Mouse (Mus musculus) embryonic fibroblast, embryonic 13.5 days (primary cell): Measurements from ENCODE around the gene Zbtb38. TPM values are rescaled to one million over a fixed set of nuclear protein-coding genes. Genes with fewer than 3 reads are reported as not detected.
A peak's percentile ranks its signal among the peaks of the same experiment; 100 is the strongest.

ENCODE experiments used
- H3K27ac ChIP-seq: 2 replicates; pipeline ENCODE4 v1.5.1; 2012; ENCODE audit warnings: low read length, control low read depth, inconsistent platforms; ENCODE audit not compliant: insufficient read depth
- H3K4me1 ChIP-seq: 2 replicates; pipeline ENCODE4 v1.6.1; 2011; ENCODE audit warnings: low read length; ENCODE audit not compliant: control insufficient read depth, insufficient read depth
- H3K4me3 ChIP-seq: 2 replicates; pipeline ENCODE4 v1.5.1; 2011; ENCODE audit warnings: mild to moderate bottlenecking, control low read depth, low read length; ENCODE audit not compliant: insufficient read depth
- CTCF ChIP-seq: IDR thresholded peaks from 2 replicates; pipeline ENCODE4 v1.5.1; 2011; ENCODE audit warnings: mild to moderate bottlenecking, control low read depth, low read length, moderate library complexity, borderline replicate concordance; ENCODE audit not compliant: insufficient read depth
- POLR2A ChIP-seq: IDR thresholded peaks from 2 replicates; pipeline ENCODE4 v1.6.1; 2011; ENCODE audit warnings: low read depth, mild to moderate bottlenecking, control low read depth, low read length, moderate library complexity
- polyA plus RNA-seq: library from polyadenylated mRNA; stranded (reverse); fragments of >200 nt; gene quantifications from 2 replicates; pipeline ENCODE4 v1.2.4, GENCODE M21; 2011; ENCODE audit warnings: low read depth; ENCODE audit not compliant: missing spikeins, insufficient read length

The Zbtb38 gene
- polyA plus RNA-seq, 1 experiment: 33.6 TPM

DNA sequence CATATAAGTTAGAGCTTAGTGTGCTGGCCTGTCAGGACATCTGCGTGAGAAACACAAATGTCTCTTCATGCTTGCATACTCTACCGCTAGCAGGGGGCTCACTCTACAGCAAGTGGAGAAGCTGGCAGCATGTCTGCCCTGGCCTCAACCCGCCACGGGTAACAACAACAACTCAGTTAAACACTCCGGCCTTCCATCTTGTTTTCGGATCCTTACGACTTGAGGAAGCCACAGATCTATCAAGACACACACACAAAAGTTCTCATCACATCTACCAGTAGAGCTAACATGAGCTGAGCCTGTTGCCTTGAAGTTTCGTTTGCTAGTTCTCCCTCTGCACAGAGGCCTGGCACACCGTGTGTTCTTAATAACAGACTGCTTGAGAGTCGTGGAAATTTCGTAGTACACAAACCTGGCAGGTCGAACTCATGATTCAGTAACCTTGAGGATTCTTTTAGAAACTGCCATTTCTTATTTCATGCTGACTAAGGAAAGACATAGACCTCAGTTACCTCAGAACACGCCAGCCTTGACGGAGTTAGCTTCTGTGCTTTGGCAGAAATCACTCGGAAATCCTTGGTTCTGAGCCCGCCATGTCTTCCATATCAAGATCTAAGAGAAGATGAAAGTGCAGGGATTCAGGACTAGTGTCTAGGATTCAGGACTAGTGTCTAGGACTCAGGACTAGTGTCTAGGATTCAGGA is 34.8 kb downstream of the Zbtb38 start:
- Histone ChIP-seq H3K27ac (no peak overlapping the region), H3K4me1 (peaks cover 30% of the 10 kb centered on the region), H3K4me3 (no peak overlapping the region)
- TF ChIP-seq POLR2A (no peak), CTCF (no peak)

DNA sequence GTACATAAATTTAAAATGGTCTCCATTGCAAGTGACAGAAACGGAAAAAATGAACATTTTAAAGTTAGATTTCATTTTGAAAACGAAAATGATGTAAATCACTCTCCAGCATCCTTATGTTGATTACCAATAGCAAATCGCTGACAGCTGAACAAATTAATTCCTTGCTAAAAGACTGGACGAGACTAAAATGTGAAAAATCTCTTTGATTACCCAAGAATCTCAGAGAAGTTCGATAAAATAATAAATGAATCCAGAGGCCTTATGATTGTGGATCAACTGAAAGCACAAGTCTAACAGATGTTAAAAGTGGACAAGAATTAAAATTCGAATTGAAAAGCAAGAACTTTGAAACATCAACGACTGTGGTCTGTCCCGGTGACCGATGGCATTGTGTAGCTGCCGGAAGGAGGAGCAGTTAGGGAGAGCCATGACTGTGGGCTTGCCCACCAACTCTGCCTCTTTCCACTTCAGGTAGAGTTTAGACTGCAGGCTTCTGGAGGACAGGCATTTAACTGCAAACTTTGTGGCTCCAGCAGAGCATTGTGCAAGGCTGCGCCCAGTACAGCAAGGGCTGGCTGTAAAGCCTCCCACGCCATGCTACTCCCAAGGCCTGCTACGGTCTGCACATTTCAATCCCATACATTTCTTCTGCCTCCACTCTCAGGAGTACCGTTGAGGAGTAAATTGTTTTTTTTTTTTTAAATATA is 35.7 kb downstream of the Zbtb38 start:
- Histone ChIP-seq H3K4me3 (no peak overlapping the region), H3K27ac (no peak overlapping the region; the same call in 1 of the 2 replicates), H3K4me1 (peaks cover 29% of the 10 kb centered on the region)
- TF ChIP-seq POLR2A (no peak), CTCF (no peak)

DNA sequence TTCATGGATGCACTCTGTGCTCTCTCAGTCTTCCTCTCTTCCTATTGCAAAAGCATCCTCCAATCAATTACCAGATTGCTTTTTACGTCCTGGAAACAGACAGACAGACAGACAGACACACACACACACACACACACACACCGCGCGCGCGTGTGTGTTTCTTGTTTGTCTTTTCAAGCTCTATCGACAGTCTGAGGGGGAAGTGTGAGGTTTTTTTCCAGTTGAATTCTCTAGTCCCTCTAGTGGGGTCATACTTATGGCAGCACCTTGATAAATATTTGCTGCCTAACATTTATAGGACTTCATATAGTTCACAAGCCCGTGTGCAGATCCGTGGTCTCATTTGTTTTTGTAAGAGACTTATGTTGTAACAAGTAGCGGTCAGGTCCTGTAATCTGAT is 36.5 kb downstream of the Zbtb38 start:
- H3K4me3 ChIP-seq: no peak overlapping the region
- peaks cover 26% of the 10 kb centered on the region for H3K4me1 ChIP-seq
- TF ChIP-seq CTCF: no peak
- H3K27ac ChIP-seq: peak overlapping the region; percentile 87

DNA sequence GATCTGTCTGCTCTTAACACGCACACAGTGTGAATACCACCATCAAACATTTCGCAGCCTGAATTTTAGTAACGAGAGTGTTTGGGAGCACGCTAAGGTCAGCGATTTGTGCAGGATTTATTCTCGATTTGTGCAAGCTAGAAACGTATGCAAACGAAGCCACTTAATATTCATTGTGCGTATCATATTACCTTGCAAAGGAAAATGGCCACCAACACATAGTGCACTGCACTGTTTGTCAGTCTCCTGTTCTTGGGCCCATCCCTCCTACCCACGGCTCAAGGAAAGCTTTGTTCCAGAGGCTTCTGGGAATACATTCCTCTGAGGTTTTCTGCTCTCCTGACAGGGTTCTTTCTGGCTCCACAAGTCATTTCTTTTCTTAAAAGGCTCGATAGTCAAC is 37.5 kb downstream of the Zbtb38 start:
- Histone ChIP-seq H3K27ac (peak overlapping the region; percentile 87), H3K4me3 (no peak overlapping the region), H3K4me1 (peaks cover 24% of the 10 kb centered on the region)
- TF ChIP-seq CTCF (no peak), POLR2A (no peak)

DNA sequence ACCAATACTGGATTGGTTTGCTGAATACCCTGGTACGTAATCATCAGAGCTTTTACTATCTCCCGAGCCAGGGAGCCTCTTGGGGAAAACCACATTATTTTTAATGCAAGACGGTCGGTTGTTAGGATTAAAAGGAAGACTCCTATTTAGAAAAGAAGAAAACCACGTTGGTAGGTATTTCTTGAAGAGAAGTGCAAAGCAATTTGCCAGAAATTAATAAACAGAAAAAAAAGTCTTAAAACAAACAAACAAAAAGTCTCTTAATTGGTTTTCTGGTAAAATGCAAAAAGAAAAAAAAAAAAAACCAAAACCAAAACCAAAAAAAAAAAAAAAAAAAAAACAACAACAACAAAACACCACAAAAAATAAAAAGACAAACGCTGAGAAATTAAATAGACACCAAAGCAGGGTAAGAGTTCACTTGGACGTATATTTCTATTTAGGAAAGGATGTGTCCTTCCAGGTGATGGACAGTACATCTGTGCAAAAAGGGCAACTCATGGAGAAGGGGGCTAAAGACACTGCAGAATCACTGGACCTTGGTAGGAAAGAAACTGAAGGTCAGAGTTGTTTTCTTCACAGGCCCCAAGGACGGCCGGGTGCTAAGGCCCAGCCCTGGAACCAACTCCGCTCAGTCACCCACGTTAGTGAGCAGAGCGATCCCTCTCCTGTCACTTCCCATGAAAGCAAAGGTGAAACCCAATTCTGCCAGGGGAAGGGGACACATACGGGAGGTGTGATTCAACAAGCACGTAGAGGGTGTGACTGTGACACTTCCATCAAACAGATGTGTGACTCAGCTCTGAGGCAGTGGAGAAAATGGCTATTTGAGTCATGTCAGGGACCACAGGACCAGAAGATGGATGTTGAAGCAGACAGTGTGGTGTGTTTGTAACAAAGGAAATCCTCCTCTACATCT is 38.9 kb downstream of the Zbtb38 start:
- H3K4me3 ChIP-seq: no peak overlapping the region
- H3K4me1 ChIP-seq: peaks cover 21% of the 10 kb centered on the region
- TF ChIP-seq CTCF (no peak), POLR2A (no peak)
- H3K27ac ChIP-seq: peak overlapping the region; percentile 87

DNA sequence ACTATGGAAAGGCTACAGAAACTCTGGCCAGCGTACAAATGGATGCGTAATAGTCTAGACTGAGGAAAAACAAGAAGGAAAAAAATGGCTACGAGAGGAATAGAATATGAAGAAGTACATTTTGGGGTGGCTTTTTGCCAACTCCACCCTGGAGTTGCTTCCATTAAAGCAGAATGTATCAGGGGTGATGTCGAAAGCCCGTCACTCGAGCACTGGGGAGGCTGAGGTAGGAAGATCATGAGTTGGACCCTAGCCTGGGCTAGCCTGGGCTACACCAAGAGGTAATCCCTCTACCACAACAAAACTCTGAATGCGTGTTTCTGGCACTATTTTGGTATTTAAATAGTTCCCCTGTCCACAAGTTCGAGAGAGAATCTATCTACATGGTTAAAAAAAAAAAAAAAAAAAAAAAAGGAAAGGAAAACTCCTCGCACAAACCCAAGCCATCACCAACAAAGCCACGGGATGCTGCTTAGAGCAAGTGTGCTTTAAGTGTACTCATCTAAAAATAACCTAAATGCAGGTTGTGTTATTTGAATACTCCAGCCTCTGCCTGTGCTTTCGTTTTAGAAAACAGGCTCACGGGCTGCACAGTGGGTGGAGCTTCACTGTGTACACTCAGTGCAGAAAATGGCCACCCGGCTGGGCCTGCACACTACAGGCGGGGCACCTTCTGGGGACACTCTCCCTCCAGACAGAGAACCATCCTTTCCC is 39.7 kb downstream of the Zbtb38 start:
- no peak overlapping the region for H3K27ac ChIP-seq
- no peak overlapping the region for H3K4me3 ChIP-seq
- TF ChIP-seq POLR2A (no peak), CTCF (no peak)
- H3K4me1 ChIP-seq: peaks cover 21% of the 10 kb centered on the region

DNA sequence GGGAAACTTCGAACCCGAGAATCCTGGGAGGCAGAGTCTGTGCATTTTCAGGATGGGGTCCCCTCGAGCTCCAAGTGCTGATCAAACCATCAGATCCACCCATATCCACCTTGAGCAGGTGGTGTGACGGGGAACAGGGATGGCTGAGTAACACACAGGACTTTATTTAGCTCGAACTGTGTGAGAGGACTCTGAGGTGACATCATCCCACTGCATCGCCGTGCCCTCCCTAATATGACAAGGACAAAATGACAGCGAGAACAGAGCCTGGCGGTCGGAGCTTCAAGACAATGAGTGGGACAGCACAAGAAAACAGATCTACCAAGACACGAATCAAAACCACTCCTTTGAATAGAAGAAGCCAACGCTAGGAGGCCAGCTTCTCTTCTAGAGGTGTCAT is 40.6 kb downstream of the Zbtb38 start:
- no peak for TF ChIP-seq POLR2A
- no peak for TF ChIP-seq CTCF
- no peak overlapping the region for H3K4me3 ChIP-seq
- H3K4me1 ChIP-seq: peaks cover 21% of the 10 kb centered on the region
- H3K27ac ChIP-seq: no peak overlapping the region

DNA sequence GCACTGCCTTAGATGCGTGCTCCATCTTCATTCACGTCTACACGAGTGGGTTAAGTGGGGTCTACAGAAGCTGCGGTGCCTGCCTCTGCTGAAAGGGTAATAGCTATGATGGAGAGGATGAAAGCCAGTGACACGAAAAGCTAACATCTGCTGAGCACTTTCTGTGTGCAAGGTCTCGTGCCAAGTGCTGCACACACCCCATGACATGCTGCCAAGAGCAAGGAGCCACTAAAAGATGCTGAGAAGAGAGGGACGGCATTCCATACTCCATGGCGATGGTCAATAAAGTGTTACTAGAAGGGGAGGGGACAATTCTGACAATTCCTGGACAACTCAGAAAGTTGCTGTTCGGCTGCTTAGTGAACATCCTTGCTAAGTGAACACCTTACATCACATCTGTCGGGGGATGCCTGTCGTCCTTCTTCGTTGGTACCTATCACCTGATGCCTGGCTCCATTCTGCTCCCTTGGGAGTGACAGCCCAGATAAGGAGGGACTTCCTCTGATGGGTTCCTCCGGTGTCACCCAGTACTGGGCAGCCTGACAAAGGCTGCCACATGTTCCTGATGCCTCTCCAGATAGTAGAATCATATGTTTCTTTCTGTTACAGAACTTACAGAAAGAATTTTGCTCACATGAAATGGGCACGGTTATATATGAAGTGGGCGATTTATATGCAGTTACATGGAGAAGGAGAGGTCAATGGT is 42.2 kb downstream of the Zbtb38 start:
- Histone ChIP-seq H3K4me1 (peaks cover 23% of the 10 kb centered on the region), H3K27ac (no peak overlapping the region), H3K4me3 (no peak overlapping the region)
- TF ChIP-seq CTCF: no peak
- TF ChIP-seq POLR2A: no peak

DNA sequence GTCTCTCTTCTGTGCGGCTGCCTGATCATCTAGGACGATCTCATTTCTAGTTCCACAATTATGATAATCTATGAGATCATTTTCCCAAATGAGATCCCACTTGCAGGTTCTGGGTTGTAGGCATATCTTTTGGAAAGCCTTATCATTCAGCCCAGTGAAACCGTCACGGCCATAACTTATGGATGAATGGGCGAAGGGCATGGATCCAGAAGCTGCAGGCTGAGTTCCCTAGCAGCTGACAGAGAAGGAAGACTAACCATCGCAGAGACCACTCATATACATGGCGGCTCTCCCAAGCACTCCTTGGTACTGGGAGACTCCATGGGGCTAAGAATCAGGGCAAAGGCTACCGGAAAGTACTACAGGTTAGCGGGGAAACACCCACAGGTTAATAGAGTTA is 43.7 kb downstream of the Zbtb38 start:
- Histone ChIP-seq H3K4me3 (no peak overlapping the region), H3K4me1 (peaks cover 11% of the 10 kb centered on the region), H3K27ac (no peak overlapping the region)
- TF ChIP-seq CTCF (no peak), POLR2A (no peak)
